Mouse (Mus musculus) kidney, adult 2 months (tissue): ENCODE results near the gene Stk38l. TPM values are rescaled to one million over a fixed set of nuclear protein-coding genes. Genes with fewer than 3 reads are reported as not detected.

Source experiments
- DNase-seq: peaks from one replicate; pipeline ENCODE4 v3.0.0; 2021
- H3K27ac ChIP-seq: fragments of 200-500 bp; 2 replicates; pipeline ENCODE4 v1.5.1; 2012; ENCODE audit warnings: low read depth, low read length, control low read depth, inconsistent platforms; ENCODE audit not compliant: insufficient read depth
- H3K27me3 ChIP-seq: fragments of 200-500 bp; replicated peaks from 2 replicates; pipeline ENCODE4 v1.6.1; 2012; ENCODE audit warnings: mild to moderate bottlenecking, moderate library complexity, low read length, inconsistent platforms; ENCODE audit not compliant: control insufficient read depth, insufficient read depth
- H3K36me3 ChIP-seq: fragments of 200-500 bp; 2 replicates; pipeline ENCODE4 v1.6.1; 2012; ENCODE audit warnings: mild to moderate bottlenecking, moderate library complexity, low read length, inconsistent platforms; ENCODE audit not compliant: control insufficient read depth, insufficient read depth
- H3K4me1 ChIP-seq: fragments of 200-500 bp; 2 replicates; pipeline ENCODE4 v1.6.1; 2011; ENCODE audit warnings: low read length; ENCODE audit not compliant: control insufficient read depth, insufficient read depth
- H3K4me3 ChIP-seq: fragments of 200-500 bp; 2 replicates; pipeline ENCODE4 v1.5.1; 2011; ENCODE audit warnings: mild to moderate bottlenecking, low read depth, low read length, control low read depth; ENCODE audit not compliant: insufficient read depth
- CTCF ChIP-seq: fragments of 200-500 bp; conservative IDR thresholded peaks from 2 replicates; pipeline ENCODE4 v1.5.1; 2011; ENCODE audit warnings: low read depth, mild to moderate bottlenecking, control low read depth, low read length, moderate library complexity, mixed read lengths; ENCODE audit not compliant: insufficient read depth, insufficient read length
- POLR2A ChIP-seq: fragments of 200-500 bp; IDR thresholded peaks from one replicate; pipeline ENCODE4 v1.6.1; 2011; ENCODE audit warnings: low read depth, low read length, control low read depth
- WGBS: fragments of 180-500 bp; shearing (Covaris S2); methylation state at CpG from one replicate; pipeline ENCODE4 v1.1.7; 2018; 5-methylcytosine and 5-hydroxymethylcytosine counted together
- polyA plus RNA-seq: library from polyadenylated mRNA; depleted of rRNA; stranded (reverse); fragments of >200 nt; gene quantifications from 2 replicates; pipeline ENCODE4 v1.2.3, GENCODE M21; 2012

Gene Stk38l
- polyA plus RNA-seq, 1 experiment, result 4.3 TPM

DNA sequence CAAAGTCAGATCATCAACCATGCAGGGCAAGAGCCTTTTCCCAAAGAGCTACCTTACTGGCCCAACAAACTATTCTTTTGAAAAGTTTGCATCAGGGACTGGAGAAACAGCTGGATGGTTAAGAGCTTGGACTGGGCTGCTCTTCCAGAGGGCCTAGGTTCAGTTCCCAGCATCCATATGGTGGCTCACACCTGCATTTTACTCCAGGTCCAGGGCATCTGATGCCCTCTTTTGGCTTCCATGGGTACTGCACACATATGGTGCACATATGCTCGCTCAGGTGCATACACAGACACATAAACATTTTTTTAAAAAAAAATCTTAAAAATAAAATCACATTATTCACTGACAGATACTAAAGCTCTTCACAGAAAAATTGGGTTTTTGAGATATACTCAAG lies 19.2 kb upstream of the Stk38l start:
- H3K27ac ChIP-seq, result no peak overlapping the region
- no peaks in the 10 kb centered on the region for H3K27me3 ChIP-seq
- WGBS, result 97% methylated on average over 1 of the region's 1 CpGs
- TF ChIP-seq POLR2A, result no peak
- TF ChIP-seq CTCF, result no peak
- no peak overlapping the region for H3K4me3 ChIP-seq
- no peaks in the 10 kb centered on the region for H3K36me3 ChIP-seq
- no peak for DNase-seq
- no peaks in the 10 kb centered on the region for H3K4me1 ChIP-seq

DNA sequence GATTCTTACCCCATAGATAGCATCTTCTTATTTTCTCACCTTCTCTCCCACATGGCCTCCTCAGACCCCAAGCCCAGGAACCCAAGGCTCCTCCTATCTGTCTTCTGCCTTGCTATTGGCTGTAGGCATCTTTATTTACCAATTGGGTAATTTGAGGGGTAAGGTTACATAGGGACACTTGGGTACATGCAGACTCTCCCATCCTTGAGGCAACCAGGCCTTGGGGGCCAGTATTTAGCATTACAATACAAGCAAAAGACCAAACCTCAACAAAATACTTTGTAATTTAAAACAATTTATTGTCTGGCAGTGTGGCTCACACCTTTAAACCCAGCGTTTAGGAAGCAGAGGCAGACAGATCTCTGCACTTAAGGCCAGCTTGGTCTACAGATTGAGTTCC lies 5.2 kb upstream of the Stk38l start:
- TF ChIP-seq CTCF (no peak), POLR2A (no peak)
- Histone ChIP-seq H3K36me3 (no peaks in the 10 kb centered on the region), H3K4me1 (no peaks in the 10 kb centered on the region), H3K27me3 (no peaks in the 10 kb centered on the region), H3K27ac (no peak overlapping the region), H3K4me3 (no peak overlapping the region)
- 71% methylated on average over 1 of the region's 1 CpGs for WGBS
- DNase-seq, result no peak

DNA sequence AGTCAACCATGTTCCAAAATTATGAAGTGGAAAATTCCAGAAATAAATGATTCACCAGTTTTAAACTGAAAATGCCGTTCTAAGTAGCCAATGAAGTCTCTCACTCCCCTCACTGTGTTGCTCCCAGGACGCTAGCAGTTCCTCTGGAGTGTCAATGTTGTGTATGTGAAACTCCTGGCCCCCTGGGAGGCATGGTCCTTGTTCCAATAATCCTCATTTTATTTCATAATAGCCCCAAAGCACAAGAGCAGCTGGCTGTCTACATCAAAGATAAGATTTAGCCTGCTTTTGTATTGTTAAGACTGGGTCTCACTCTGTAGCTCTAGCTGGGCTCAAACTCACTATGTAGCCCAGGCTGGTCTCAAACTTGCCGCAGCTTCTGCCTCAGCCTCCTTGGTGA lies 990 bp upstream of the Stk38l start:
- no peak for DNase-seq
- H3K27ac ChIP-seq, result no peak overlapping the region
- H3K4me1 ChIP-seq, result peaks cover 11% of the 10 kb centered on the region; the same call in 1 of the 2 replicates
- H3K27me3 ChIP-seq, result no peaks in the 10 kb centered on the region
- H3K36me3 ChIP-seq, result no peaks in the 10 kb centered on the region
- TF ChIP-seq CTCF (no peak), POLR2A (no peak)
- WGBS, result 85% methylated on average over 3 of the region's 3 CpGs
- no peak overlapping the region for H3K4me3 ChIP-seq

DNA sequence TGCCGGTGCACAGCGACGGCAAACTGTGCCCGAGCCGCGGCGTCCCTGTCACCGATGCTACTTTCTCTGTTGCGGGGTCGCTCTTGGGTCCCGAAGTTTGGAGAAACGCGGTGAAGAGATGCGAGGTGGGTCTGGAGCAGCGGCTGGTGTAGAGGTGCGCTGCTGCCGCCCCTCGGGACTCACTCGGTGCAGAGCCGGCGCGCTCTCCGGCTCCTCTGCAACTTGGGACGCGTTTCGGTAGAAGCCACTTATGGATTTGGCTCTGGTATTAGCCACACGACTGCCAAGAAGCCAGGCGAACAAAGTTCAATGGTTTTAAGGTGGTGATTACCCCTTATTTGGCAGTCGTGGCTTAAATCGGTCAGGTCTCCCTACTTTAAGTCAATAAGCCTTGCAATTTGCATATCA lies 593 bp downstream of the Stk38l start:
- H3K4me3 ChIP-seq, result peak overlapping the region; percentile 94
- no peaks in the 10 kb centered on the region for H3K36me3 ChIP-seq
- peak overlapping the region; percentile 79 for H3K27ac ChIP-seq
- DNase-seq, result peak; percentile 83
- H3K4me1 ChIP-seq, result peaks cover 11% of the 10 kb centered on the region; the same call in 1 of the 2 replicates
- H3K27me3 ChIP-seq, result no peaks in the 10 kb centered on the region
- WGBS, result under 1% methylated on average over 30 of the region's 30 CpGs
- TF ChIP-seq POLR2A (no peak), CTCF (no peak)

DNA sequence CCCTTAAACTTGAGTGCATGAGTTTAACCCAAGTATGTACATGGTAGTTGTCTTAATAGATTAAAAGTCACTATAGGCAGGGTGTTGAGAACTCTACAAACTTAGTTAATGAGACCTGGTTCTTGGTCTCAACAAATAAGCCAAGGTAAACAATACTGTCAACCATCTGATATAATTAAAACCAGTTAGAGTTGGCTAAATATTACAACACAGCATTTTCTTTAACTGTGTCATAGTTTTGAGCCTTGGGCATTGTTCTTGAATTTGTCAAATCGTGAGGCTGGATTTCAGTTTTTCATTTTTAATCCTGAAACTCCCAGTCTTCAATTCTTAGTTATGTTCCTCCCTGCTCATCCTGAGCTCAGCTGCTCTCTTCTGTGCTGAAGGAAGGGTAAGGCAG lies 6.2 kb downstream of the Stk38l start:
- 63% methylated on average over 1 of the region's 1 CpGs for WGBS
- TF ChIP-seq POLR2A, result no peak
- TF ChIP-seq CTCF, result no peak
- H3K36me3 ChIP-seq, result no peaks in the 10 kb centered on the region
- no peaks in the 10 kb centered on the region for H3K27me3 ChIP-seq
- H3K27ac ChIP-seq, result no peak overlapping the region
- no peak overlapping the region for H3K4me3 ChIP-seq
- DNase-seq, result no peak
- peaks cover 11% of the 10 kb centered on the region; the same call in 1 of the 2 replicates for H3K4me1 ChIP-seq

DNA sequence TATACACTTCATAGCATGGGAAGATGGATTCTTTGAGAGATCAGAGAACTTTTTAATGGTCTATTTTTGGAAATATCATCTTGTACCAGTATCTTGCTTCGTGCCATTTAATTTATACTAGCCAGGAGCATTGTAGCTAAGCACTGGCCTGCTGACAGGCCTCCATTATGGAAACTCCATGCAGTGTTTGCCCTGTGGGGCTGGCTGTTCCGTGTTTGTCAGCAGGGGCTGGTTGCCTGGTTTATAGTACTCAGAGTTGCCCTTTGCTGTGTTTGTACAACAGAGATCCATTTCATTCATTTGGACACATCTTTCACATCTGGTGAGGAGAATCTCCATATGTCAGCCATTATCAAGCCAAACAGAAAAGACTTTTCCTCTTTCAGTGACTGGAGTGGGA lies 6.9 kb downstream of the Stk38l start:
- DNase-seq, result no peak

DNA sequence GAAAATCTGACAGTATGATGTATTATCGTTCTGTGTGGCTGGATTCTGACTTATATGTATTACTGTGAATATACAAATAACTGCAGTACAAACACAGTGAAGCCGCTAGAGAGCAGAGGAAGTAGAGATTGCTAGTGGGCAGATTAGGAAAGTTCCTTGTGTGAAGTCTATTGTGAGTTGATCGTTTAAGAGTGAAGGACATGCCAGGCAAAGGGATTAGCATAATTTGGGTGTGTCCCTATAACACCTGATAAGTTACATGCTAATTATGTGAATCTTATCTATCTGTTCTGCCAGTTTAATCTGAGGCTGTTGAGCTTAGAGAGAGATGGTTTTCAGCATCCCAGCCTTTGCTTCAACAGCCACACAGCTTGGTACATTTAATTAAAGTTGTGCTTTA lies 7.4 kb downstream of the Stk38l start:
- Histone ChIP-seq H3K4me1 (peaks cover 3% of the 10 kb centered on the region; the same call in 1 of the 2 replicates), H3K4me3 (no peak overlapping the region), H3K27ac (no peak overlapping the region), H3K36me3 (no peaks in the 10 kb centered on the region), H3K27me3 (no peaks in the 10 kb centered on the region)
- TF ChIP-seq POLR2A, result no peak
- no peak for TF ChIP-seq CTCF
- DNase-seq, result no peak
- WGBS, result 78% methylated on average over 3 of the region's 3 CpGs

More for the DNA sequence above, 6.9 kb downstream of the Stk38l start:
- no peak overlapping the region for H3K27ac ChIP-seq
- peaks cover 8% of the 10 kb centered on the region; the same call in 1 of the 2 replicates for H3K4me1 ChIP-seq
- no peaks in the 10 kb centered on the region for H3K27me3 ChIP-seq
- TF ChIP-seq POLR2A (no peak), CTCF (no peak)
- WGBS, result 53% methylated on average over 2 of the region's 2 CpGs
- no peak overlapping the region for H3K4me3 ChIP-seq
- no peaks in the 10 kb centered on the region for H3K36me3 ChIP-seq
